Mouse (Mus musculus) testis, adult 2 months (tissue): Measurements from ENCODE around the gene Pax5.

Source experiments
- CTCF ChIP-seq: fragments of 200-500 bp; IDR thresholded peaks from 2 replicates; pipeline ENCODE4 v1.5.1; 2012; ENCODE audit warnings: low read depth, mild to moderate bottlenecking, inconsistent platforms, low read length, moderate library complexity; ENCODE audit not compliant: control insufficient read depth, insufficient read depth, insufficient replicate concordance
- POLR2A ChIP-seq: fragments of 200-500 bp; IDR thresholded peaks from 2 replicates; pipeline ENCODE4 v1.6.1; 2012; ENCODE audit warnings: low read depth, mild to moderate bottlenecking, inconsistent platforms, low read length, moderate library complexity; ENCODE audit not compliant: control insufficient read depth

DNA sequence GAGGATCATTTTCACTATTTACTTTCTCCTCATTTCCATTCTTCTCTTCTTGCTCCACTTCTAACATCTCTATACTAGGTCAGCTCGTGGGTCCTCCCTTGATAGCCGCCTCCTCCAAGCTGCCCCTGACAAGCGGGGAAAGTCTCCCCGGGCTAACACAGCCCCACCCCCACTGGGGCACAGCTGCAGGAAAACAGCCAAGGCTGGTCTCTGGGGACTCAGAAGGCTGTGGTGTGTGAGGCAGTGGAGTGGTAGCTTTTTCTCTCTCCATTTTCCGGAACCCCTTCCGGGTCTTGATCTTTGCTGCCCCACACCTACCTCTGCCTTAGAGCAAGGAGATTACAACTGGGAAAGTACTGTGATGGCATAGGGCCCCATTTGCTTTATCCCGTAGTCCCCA lies 4.3 kb downstream of the Pax5 start:
- no peak for TF ChIP-seq CTCF
- no peak for TF ChIP-seq POLR2A
